Mouse (Mus musculus) spleen, adult 2 months (tissue): ENCODE measurements around the gene Gm21830. TPM values are rescaled to one million over a fixed set of nuclear protein-coding genes. Genes with fewer than 3 reads are reported as not detected.
"Not testable (repeated sequence)": the region's sequence is repeated elsewhere in the genome, so short reads cannot be mapped to it uniquely, and the experiment has no call there.

Experiments
- DNase-seq, 2 experiments: peaks; one replicate each; pipeline versions ENCODE4 v3.0.0 to v3.0.0-alpha.2; 2012 to 2021; ENCODE audit warnings: low spot score in 2 of 2, low read depth in 1 of 2
- H3K27ac ChIP-seq: fragments of 200-500 bp; 2 replicates; pipeline ENCODE4 v1.5.1; 2012; ENCODE audit warnings: low read length, inconsistent platforms; ENCODE audit not compliant: insufficient read depth
- H3K27me3 ChIP-seq: fragments of 200-500 bp; 2 replicates; pipeline ENCODE4 v1.6.1; 2012; ENCODE audit warnings: mild to moderate bottlenecking, moderate library complexity, low read length, inconsistent platforms; ENCODE audit not compliant: control insufficient read depth, insufficient read depth
- H3K36me3 ChIP-seq: fragments of 200-500 bp; 2 replicates; pipeline ENCODE4 v1.6.1; 2012; ENCODE audit warnings: mild to moderate bottlenecking, low read length, inconsistent platforms; ENCODE audit not compliant: control insufficient read depth, insufficient read depth
- H3K4me1 ChIP-seq: fragments of 200-500 bp; 2 replicates; pipeline ENCODE4 v1.6.1; 2011; ENCODE audit warnings: inconsistent platforms; ENCODE audit not compliant: control insufficient read depth, insufficient read depth, insufficient read length
- H3K4me3 ChIP-seq: fragments of 200-500 bp; 2 replicates; pipeline ENCODE4 v1.5.1; 2011; ENCODE audit warnings: mild to moderate bottlenecking, inconsistent platforms; ENCODE audit not compliant: insufficient read depth, insufficient read length; ENCODE audit errors: extremely low read depth
- CTCF ChIP-seq: fragments of 200-500 bp; IDR thresholded peaks from 2 replicates; pipeline ENCODE4 v1.5.1; 2011; ENCODE audit warnings: mild to moderate bottlenecking, inconsistent platforms; ENCODE audit not compliant: insufficient read depth, insufficient read length, insufficient replicate concordance; ENCODE audit errors: extremely low read depth
- POLR2A ChIP-seq: fragments of 200-500 bp; IDR thresholded peaks from 2 replicates; pipeline ENCODE4 v1.6.1; 2011; ENCODE audit warnings: low read depth, low read length, inconsistent platforms
- WGBS: fragments of 180-500 bp; shearing (Covaris S2); methylation state at CpG from one replicate; pipeline ENCODE4 v1.1.7; 2018; 5-methylcytosine and 5-hydroxymethylcytosine counted together
- polyA plus RNA-seq: library from polyadenylated mRNA; depleted of rRNA; stranded (reverse); fragments of >200 nt; gene quantifications from 2 replicates; pipeline ENCODE4 v1.2.3, GENCODE M21; 2012; rRNA removed

Gene Gm21830
- polyA plus RNA-seq, 1 experiment, result not detected

GRCm38 (mm10) chr2:67446772-67447171, 33.2 kb downstream of the Gm21830 start:
- Histone ChIP-seq H3K27me3 (no peaks in the 10 kb centered on the region), H3K4me3 (no peak overlapping the region), H3K27ac (no peak overlapping the region), H3K4me1 (no peaks in the 10 kb centered on the region), H3K36me3 (no peaks in the 10 kb centered on the region)
- DNase-seq, result no peak
- 92% methylated on average over 1 of the region's 1 CpGs for WGBS
- no peak for TF ChIP-seq CTCF
- no peak for TF ChIP-seq POLR2A

GRCm38 (mm10) chr2:67447206-67447605, 33.7 kb downstream of the Gm21830 start:
- TF ChIP-seq CTCF, result no peak
- no peak for TF ChIP-seq POLR2A
- no peak overlapping the region for H3K27ac ChIP-seq
- no peak overlapping the region for H3K4me3 ChIP-seq
- 75% methylated on average over 12 of the region's 12 CpGs for WGBS
- H3K27me3 ChIP-seq, result no peaks in the 10 kb centered on the region
- no peak for DNase-seq
- H3K4me1 ChIP-seq, result no peaks in the 10 kb centered on the region
- H3K36me3 ChIP-seq, result no peaks in the 10 kb centered on the region

DNA sequence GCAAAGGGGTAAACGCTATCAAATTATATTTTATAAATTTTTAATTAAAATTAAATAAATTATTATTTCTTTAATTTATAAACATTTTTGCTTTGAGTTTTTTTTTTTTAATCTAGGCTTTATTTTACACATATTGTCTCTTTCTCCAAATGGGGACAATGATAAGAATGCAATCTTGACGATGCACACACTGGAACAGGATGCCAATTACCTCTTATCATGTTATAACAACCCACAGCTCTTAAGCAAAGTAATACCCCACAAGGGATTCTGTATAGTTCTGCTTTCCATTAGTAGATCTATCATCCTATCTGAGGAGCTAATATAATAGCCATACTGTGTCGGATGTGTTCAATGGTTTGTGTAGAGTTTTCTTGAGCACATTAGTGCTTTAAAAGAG, 47.3 kb downstream of the Gm21830 start:
- H3K27me3 ChIP-seq, result no peaks in the 10 kb centered on the region
- DNase-seq, result no peak
- WGBS, result 79% methylated on average over 3 of the region's 3 CpGs

GRCm38 (mm10) chr2:67467036-67467435, 53.5 kb downstream of the Gm21830 start:
- DNase-seq, result no peak
- Histone ChIP-seq H3K4me1 (no peaks in the 10 kb centered on the region), H3K27ac (no peak overlapping the region), H3K4me3 (no peak overlapping the region), H3K27me3 (no peaks in the 10 kb centered on the region), H3K36me3 (no peaks in the 10 kb centered on the region)
- WGBS, result 80% methylated on average over 7 of the region's 7 CpGs
- TF ChIP-seq CTCF (no peak), POLR2A (no peak)

More for the DNA sequence above, 47.3 kb downstream of the Gm21830 start:
- H3K4me3 ChIP-seq, result no peak overlapping the region
- no peaks in the 10 kb centered on the region for H3K4me1 ChIP-seq
- TF ChIP-seq CTCF (no peak), POLR2A (no peak)
- H3K36me3 ChIP-seq, result no peaks in the 10 kb centered on the region
- no peak overlapping the region for H3K27ac ChIP-seq

DNA sequence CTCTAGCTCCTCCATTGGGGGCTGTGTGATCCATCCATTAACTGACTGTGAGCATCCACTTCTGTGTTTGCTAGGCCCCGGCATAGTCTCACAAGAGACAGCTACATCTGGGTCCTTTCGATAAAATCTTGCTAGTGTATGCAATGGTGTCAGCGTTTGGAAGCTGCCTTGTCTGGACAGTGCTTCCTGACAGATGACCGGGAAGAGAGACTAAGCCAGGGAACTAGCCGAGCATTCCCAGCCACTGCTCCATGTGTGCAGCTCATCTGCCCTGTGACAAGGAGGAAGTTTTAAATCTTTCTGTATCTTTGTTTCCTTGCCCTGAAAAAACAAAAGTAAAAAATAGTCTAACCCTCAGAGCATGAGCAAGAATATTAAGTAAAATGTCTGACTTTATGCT, 56.5 kb downstream of the Gm21830 start:
- not testable (repeated sequence) for DNase-seq, H3K36me3 ChIP-seq, H3K27ac ChIP-seq, H3K27me3 ChIP-seq, H3K4me3 ChIP-seq, H3K4me1 ChIP-seq
- WGBS, result 67% methylated on average over 5 of the region's 5 CpGs

- Histone ChIP-seq H3K4me1 (no peaks in the 10 kb centered on the region), H3K27me3 (no peaks in the 10 kb centered on the region), H3K36me3 (no peaks in the 10 kb centered on the region), H3K27ac (no peak overlapping the region), H3K4me3 (no peak overlapping the region)
- TF ChIP-seq CTCF (no peak), POLR2A (no peak)
- 15% methylated on average over 6 of the region's 6 CpGs for WGBS
- DNase-seq, result no peak
Measured at GRCm38 (mm10) chr2:67477753-67478152, 64.2 kb downstream of the Gm21830 start.

GRCm38 (mm10) chr2:67481051-67481450, 67.5 kb downstream of the Gm21830 start:
- TF ChIP-seq CTCF (no peak), POLR2A (no peak)
- Histone ChIP-seq H3K4me3 (no peak overlapping the region), H3K27me3 (no peaks in the 10 kb centered on the region), H3K4me1 (no peaks in the 10 kb centered on the region), H3K27ac (no peak overlapping the region), H3K36me3 (no peaks in the 10 kb centered on the region)
- no peak for DNase-seq
- 69% methylated on average over 3 of the region's 3 CpGs for WGBS

Other genes with a start within 250 kb of the Gm21830 start
- gene Gm26727, start 19.5 kb downstream of the Gm21830 start, polyA plus RNA-seq, result not detected in 2 replicates
- not detected in 2 replicates for gene Xirp2, start 32.3 kb downstream of the Gm21830 start, polyA plus RNA-seq
- 0.16 and 0.36 TPM in 2 replicates for gene B3galt1, start 152.1 kb downstream of the Gm21830 start, polyA plus RNA-seq